Mouse (Mus musculus): ENCODE measurements around the gene Gadd45a. TPM values are rescaled to one million over a fixed set of nuclear protein-coding genes. Genes with fewer than 3 reads are reported as not detected.
"Not testable (repeated sequence)": the region's sequence is repeated elsewhere in the genome, so short reads cannot be mapped to it uniquely, and the experiment has no call there.

The Gadd45a gene
- polyA plus RNA-seq, 1 experiment from 2014 or later: 23.8 TPM

- Histone ChIP-seq H3K4me3 (no peak overlapping the region), H3K27me3 (replicated peaks; ENCODE audit: low read depth, poor library complexity, severe bottlenecking) (no peaks in the 10 kb centered on the region), H3K36me3 (replicated peaks) (no peaks in the 10 kb centered on the region), H3K27ac (replicated peaks) (no peak overlapping the region), H3K4me1 (peaks cover 20% of the 10 kb centered on the region), H3K9me3 (no peaks in the 10 kb centered on the region)
- 94% methylated on average over 3 of the region's 3 CpGs for WGBS
- DNase-seq (ENCODE audit: low spot score): no peak
Observed at GRCm38 (mm10) chr6:67038964-67039363, 1.7 kb upstream of the Gadd45a start.

- WGBS: under 1% methylated on average over 29 of the region's 29 CpGs
- DNase-seq (ENCODE audit: low spot score): peak; percentile 89
- Histone ChIP-seq H3K27me3 (replicated peaks; ENCODE audit: low read depth, poor library complexity, severe bottlenecking) (peaks cover 1% of the 10 kb centered on the region; the same call in 1 of the 2 replicates), H3K4me1 (peaks cover 22% of the 10 kb centered on the region), H3K36me3 (replicated peaks) (no peaks in the 10 kb centered on the region), H3K4me3 (peak overlapping the region; percentile 84), H3K9me3 (no peaks in the 10 kb centered on the region), H3K27ac (replicated peaks) (peak overlapping the region; percentile 95)
Observed at GRCm38 (mm10) chr6:67036356-67036811, 873 bp downstream of the Gadd45a start.

GRCm38 (mm10) chr6:67035388-67036299, 1.6 kb downstream of the Gadd45a start:
- H3K36me3 ChIP-seq (replicated peaks): no peaks in the 10 kb centered on the region
- H3K27ac ChIP-seq (replicated peaks): peak overlapping the region; percentile 95
- no peaks in the 10 kb centered on the region for H3K9me3 ChIP-seq
- H3K4me3 ChIP-seq: peak overlapping the region; percentile 84
- peaks cover 23% of the 10 kb centered on the region for H3K4me1 ChIP-seq
- peak; percentile 41 for DNase-seq (ENCODE audit: low spot score)
- 12% methylated on average over 19 of the region's 19 CpGs for WGBS
- H3K27me3 ChIP-seq (replicated peaks; ENCODE audit: low read depth, poor library complexity, severe bottlenecking): peaks cover 9% of the 10 kb centered on the region

- Histone ChIP-seq H3K27me3 (replicated peaks; ENCODE audit: low read depth, poor library complexity, severe bottlenecking) (peaks cover 13% of the 10 kb centered on the region), H3K4me1 (peaks cover 33% of the 10 kb centered on the region), H3K36me3 (replicated peaks) (no peaks in the 10 kb centered on the region), H3K4me3 (peak overlapping the region; percentile 30; the same call in 1 of the 2 replicates), H3K27ac (replicated peaks) (no peak overlapping the region; the same call in 1 of the 2 replicates), H3K9me3 (no peaks in the 10 kb centered on the region)
- 45% methylated on average over 7 of the region's 7 CpGs for WGBS
- DNase-seq (ENCODE audit: low spot score): no peak
Observed at GRCm38 (mm10) chr6:67034331-67035130, 2.7 kb downstream of the Gadd45a start.

- DNase-seq (ENCODE audit: low spot score): no peak
- H3K4me1 ChIP-seq: peaks cover 35% of the 10 kb centered on the region
Observed at GRCm38 (mm10) chr6:67033604-67034003, 3.7 kb downstream of the Gadd45a start.

GRCm38 (mm10) chr6:67032972-67033371, 4.3 kb downstream of the Gadd45a start:
- H3K9me3 ChIP-seq; H3K36me3 ChIP-seq (replicated peaks); H3K27ac ChIP-seq (replicated peaks); DNase-seq (ENCODE audit: low spot score); H3K4me3 ChIP-seq: not testable (repeated sequence)
- peaks cover 33% of the 10 kb centered on the region for H3K4me1 ChIP-seq
- peaks cover 13% of the 10 kb centered on the region for H3K27me3 ChIP-seq (replicated peaks; ENCODE audit: low read depth, poor library complexity, severe bottlenecking)
- 99% methylated on average over 3 of the region's 4 CpGs for WGBS

More at GRCm38 (mm10) chr6:67033604-67034003, 3.7 kb downstream of the Gadd45a start:
- Histone ChIP-seq H3K27ac (replicated peaks) (no peak overlapping the region), H3K36me3 (replicated peaks) (no peaks in the 10 kb centered on the region), H3K9me3 (no peaks in the 10 kb centered on the region), H3K27me3 (replicated peaks; ENCODE audit: low read depth, poor library complexity, severe bottlenecking) (peaks cover 13% of the 10 kb centered on the region), H3K4me3 (no peak overlapping the region)
- WGBS: 71% methylated on average over 4 of the region's 4 CpGs

- peaks cover 13% of the 10 kb centered on the region for H3K27me3 ChIP-seq (replicated peaks; ENCODE audit: low read depth, poor library complexity, severe bottlenecking)
- H3K27ac ChIP-seq (replicated peaks); H3K4me3 ChIP-seq; DNase-seq (ENCODE audit: low spot score); H3K9me3 ChIP-seq; H3K36me3 ChIP-seq (replicated peaks): not testable (repeated sequence)
- peaks cover 32% of the 10 kb centered on the region for H3K4me1 ChIP-seq
Observed at GRCm38 (mm10) chr6:67032551-67032950, 4.7 kb downstream of the Gadd45a start.

- Histone ChIP-seq H3K9me3 (no peaks in the 10 kb centered on the region), H3K4me3 (no peak overlapping the region), H3K27me3 (replicated peaks; ENCODE audit: low read depth, poor library complexity, severe bottlenecking) (peaks cover 13% of the 10 kb centered on the region), H3K36me3 (replicated peaks) (no peaks in the 10 kb centered on the region), H3K4me1 (peaks cover 36% of the 10 kb centered on the region), H3K27ac (replicated peaks) (no peak overlapping the region)
- WGBS: 29% methylated on average over 5 of the region's 5 CpGs
- DNase-seq (ENCODE audit: low spot score): no peak
Observed at GRCm38 (mm10) chr6:67030846-67031245, 6.4 kb downstream of the Gadd45a start.

GRCm38 (mm10) chr6:67030416-67030815, 6.8 kb downstream of the Gadd45a start:
- no peak overlapping the region for H3K4me3 ChIP-seq
- H3K27ac ChIP-seq (replicated peaks): no peak overlapping the region; the same call in 1 of the 2 replicates
- 14% methylated on average over 2 of the region's 2 CpGs for WGBS

GRCm38 (mm10) chr6:67029987-67030386, 7.3 kb downstream of the Gadd45a start:
- H3K36me3 ChIP-seq (replicated peaks): no peaks in the 10 kb centered on the region
- H3K9me3 ChIP-seq: no peaks in the 10 kb centered on the region
- H3K4me1 ChIP-seq: peaks cover 29% of the 10 kb centered on the region
- H3K27ac ChIP-seq (replicated peaks): no peak overlapping the region; the same call in 1 of the 2 replicates
- WGBS: 33% methylated on average over 3 of the region's 3 CpGs
- peaks cover 13% of the 10 kb centered on the region for H3K27me3 ChIP-seq (replicated peaks; ENCODE audit: low read depth, poor library complexity, severe bottlenecking)
- DNase-seq (ENCODE audit: low spot score): no peak
- no peak overlapping the region for H3K4me3 ChIP-seq

More at GRCm38 (mm10) chr6:67030416-67030815, 6.8 kb downstream of the Gadd45a start:
- Histone ChIP-seq H3K9me3 (no peaks in the 10 kb centered on the region), H3K36me3 (replicated peaks) (no peaks in the 10 kb centered on the region), H3K4me1 (peaks cover 32% of the 10 kb centered on the region), H3K27me3 (replicated peaks; ENCODE audit: low read depth, poor library complexity, severe bottlenecking) (peaks cover 13% of the 10 kb centered on the region)
- no peak for DNase-seq (ENCODE audit: low spot score)

- 30% methylated on average over 5 of the region's 5 CpGs for whole genome bisulfite sequencing
- Histone ChIP-seq H3K9me3 (no peaks in the 10 kb centered on the region), H3K27ac (replicated peaks) (no peak overlapping the region), H3K4me3 (no peak overlapping the region), H3K4me1 (peaks cover 25% of the 10 kb centered on the region), H3K27me3 (replicated peaks; ENCODE audit: low read depth, poor library complexity, severe bottlenecking) (peaks cover 13% of the 10 kb centered on the region), H3K36me3 (replicated peaks) (no peaks in the 10 kb centered on the region)
- no peak for DNase-seq (ENCODE audit: low spot score)
Observed at GRCm38 (mm10) chr6:67029312-67029950, 7.8 kb downstream of the Gadd45a start.

Data from embryonic facial prominence, embryonic 10.5 days (tissue).